Mouse (Mus musculus): ENCODE results near the gene Serac1. TPM values are rescaled to one million over a fixed set of nuclear protein-coding genes. Genes with fewer than 3 reads are reported as not detected.

Gene Serac1
- total RNA-seq, 2 experiments from 2014 or later, result 18.7 to 19.8 TPM

DNA sequence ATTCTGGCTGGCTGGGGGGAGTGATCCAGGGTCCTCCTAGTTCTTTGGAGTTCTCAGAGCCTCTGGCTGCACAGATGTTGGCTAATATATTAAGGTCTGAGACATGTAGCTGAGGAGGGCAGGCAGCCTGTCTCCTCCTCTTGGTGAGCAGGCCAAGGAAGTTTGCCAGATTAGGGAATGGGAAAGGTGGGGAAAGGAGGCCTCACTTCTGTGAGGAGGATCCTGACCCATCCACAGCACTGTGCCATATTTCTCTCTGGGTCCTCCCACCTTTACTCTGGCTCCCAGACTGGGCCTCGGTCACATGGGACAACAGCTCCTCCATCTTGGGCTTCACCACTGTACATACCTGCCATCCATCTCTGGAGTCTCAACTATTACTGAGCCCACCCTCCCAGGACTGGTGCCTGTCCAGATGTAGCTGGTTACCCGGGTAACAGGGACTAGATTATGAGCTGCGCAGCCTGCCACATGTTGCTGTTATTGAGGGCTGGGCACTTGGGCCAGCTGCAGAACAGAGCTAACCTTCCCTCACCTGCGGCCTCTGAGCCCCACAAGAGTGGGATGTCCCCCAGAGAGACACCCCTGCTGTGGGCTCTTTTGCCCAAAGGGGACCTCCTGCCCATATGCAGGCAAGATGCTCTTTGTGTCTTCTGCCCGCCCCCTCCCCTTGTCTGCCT lies 72.3 kb downstream of the Serac1 start:
- intact Hi-C loops (cut with DNase I), result loop anchor here (10.0 kb wide), 1 partner anchor 212 kb away; no protein-coding TSS in a partner anchor
- no peak for DNase-seq

DNA sequence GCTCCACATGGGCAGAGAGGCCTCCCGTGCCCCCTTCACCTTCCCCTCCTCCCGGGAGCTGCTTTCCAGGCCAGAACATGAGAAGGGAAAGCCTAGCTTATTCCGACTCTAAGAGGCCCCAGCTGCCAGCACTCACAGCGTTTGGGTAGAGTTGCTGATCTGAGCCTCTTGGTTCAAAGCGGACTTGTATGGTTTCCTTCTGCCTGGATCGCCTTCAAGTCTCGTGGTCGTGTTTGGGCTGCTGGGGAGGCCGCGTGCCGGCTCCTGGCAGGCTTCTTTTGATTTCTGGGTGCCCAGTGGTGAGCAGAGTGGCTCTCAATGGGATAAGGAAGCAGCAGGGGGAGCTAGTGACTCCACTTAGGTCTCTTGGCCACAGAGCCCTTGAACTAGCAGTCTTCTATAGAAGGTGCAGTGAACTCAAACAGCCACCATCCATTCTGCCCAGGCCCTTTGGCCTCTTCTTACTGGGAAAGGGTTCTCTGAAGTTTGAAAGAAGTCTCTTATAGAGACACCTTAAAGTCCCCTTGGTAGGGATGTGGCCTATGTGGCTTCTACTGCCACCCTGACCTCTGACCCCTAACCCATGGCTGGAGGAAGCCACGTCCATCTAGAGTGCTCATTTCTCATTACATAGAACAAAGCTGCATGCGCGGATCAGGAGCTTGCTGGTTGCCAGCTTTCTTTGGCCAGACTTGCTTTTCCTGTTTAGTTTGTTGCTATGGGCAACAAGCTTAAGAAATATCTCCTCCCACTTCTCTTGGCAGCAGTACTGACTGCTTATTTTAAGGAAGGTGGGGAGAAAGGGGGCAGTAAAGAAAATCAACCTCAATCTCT lies 73.7 kb downstream of the Serac1 start:
- intact Hi-C loops (cut with DNase I), result loop anchor here (10.0 kb wide), 1 partner anchor 211 kb away; no protein-coding TSS in a partner anchor

DNA sequence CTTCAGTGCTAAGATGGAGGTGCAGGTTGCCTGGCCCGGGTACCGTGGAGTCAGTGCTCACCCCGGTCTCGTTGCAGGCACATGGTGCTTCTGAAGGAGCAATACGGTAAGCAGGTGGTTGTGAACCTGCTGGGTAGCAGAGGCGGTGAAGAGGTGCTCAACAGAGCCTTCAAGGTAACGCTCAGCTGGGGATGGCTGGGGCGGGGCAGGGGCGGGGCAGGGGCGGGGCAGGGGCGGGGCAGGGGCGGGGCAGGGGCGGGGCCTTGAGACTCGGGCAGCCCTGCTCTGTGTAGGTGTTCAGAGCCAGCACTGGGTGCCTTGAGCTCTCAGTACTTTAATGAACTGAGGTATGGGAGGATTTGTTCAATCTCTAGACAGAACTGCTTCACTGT lies 74.3 kb downstream of the Serac1 start:
- DNase-seq, result no peak
- intact Hi-C loops (cut with DNase I), result loop anchor here (10.0 kb wide), 1 partner anchor 210 kb away; no protein-coding TSS in a partner anchor

More for the DNA sequence above, 73.7 kb downstream of the Serac1 start:
- DNase-seq, result no peak

DNA sequence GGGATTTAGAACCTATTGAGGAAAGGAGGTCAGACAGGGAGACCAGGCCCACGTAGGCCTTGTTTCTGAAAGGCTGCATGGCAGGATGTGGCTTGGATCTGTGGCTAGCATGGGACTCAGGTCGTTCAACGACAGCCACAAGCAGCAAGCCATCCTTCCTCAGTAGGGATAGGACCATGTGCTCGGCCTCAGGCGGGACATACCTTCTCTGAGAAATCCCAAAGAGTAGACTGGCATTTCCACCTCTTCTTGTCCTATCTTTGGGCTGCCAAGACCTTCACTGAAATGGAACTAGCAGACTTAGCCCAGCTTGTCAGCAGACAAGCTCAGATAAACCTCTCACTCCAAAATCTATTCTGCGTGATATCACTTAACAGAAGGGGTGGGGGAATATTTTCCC lies 75.9 kb downstream of the Serac1 start:
- intact Hi-C loops (cut with DNase I), result loop anchor here (10.0 kb wide), 1 partner anchor 209 kb away; no protein-coding TSS in a partner anchor

DNA sequence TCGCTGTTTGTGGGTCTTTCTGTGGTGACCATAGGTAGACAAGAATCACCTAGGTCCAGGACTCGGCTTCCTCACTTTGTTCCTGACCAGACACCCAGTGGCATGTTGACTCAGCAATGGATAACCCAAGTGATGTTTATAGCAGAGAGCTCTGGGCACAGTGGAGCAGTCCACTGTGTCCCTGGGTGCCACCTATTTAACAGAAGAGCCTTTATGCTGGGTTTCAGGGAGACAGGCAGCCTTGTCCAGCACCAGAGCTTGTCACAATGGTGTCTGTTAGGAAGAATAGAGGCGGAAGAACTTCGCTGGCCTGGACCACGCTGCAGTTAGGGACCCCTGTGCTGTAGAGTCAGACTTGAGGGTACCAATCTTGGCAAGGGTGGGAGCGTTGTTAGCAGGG lies 77.0 kb downstream of the Serac1 start:
- DNase-seq, result no peak
- intact Hi-C loops (cut with DNase I), result loop anchor here (10.0 kb wide), 1 partner anchor 208 kb away; no protein-coding TSS in a partner anchor

More for the DNA sequence above, 75.9 kb downstream of the Serac1 start:
- no peak for DNase-seq

DNA sequence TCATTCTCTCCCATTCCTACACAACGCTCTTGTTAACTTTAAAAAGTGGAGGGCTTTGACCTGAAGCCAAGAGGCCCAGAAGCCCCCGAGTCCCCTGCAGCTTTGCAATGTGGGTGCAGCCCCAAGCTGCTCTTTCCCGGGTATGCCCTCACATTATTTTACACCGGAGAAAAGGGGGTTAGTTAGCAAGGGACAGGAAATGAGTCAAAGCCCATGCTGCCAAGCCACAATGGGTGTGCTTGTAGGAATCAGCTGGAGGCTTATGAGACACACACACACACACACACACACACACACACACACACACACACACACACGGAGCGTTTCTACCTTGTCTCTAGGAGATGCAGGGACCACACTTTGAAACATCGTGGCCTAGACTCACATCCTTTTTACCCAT lies 77.7 kb downstream of the Serac1 start:
- no peak for DNase-seq
- intact Hi-C loops (cut with DNase I), result loop anchor here (10.0 kb wide), 1 partner anchor 207 kb away; no protein-coding TSS in a partner anchor

DNA sequence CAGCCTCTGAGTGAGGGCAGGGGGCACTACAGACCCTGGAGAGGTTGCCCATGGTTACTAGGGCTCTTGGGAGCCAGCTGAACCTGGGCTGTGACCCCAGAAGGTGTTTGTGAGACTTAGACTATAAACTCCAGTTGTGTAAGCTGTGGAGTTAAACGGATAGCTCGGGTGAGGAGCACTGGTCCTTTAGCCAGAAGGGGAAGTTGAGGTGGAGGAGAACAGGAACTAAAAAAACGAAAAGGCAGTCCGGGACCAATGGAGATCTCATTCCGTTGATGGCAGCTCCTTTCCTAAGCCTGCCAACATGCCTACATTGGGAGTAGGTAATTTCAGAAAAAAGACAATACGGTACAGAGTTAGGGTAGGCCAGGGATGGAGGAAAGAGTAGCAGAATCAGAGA lies 78.2 kb downstream of the Serac1 start:
- intact Hi-C loops (cut with DNase I), result loop anchor here (10.0 kb wide), 1 partner anchor 207 kb away; no protein-coding TSS in a partner anchor
- DNase-seq, result no peak

DNA sequence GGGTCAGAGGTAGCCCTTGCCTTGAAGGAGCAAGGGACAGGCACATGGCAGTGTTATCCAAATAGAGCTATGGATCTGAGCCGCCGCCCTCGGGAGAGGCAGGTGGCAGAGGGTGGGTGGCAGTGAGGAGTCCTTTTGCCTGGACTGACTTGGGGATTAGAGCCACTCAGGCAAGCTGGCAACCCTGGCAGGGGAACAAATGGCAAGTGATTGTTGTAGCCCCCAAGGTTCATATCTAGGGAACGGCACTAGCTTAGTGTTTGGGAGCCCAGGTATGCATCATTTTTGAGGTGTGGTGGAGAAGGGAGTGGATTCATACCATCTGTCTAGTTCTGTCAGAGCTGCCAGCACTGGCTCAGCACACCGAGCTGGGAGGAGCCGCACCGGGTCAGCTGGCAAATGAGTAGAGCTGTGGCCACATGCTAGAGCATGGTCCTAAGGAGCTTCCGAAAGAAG lies 78.6 kb downstream of the Serac1 start:
- peak; percentile 67 for DNase-seq
- intact Hi-C loops (cut with DNase I), result loop anchor here (10.0 kb wide), 1 partner anchor 206 kb away; no protein-coding TSS in a partner anchor

DNA sequence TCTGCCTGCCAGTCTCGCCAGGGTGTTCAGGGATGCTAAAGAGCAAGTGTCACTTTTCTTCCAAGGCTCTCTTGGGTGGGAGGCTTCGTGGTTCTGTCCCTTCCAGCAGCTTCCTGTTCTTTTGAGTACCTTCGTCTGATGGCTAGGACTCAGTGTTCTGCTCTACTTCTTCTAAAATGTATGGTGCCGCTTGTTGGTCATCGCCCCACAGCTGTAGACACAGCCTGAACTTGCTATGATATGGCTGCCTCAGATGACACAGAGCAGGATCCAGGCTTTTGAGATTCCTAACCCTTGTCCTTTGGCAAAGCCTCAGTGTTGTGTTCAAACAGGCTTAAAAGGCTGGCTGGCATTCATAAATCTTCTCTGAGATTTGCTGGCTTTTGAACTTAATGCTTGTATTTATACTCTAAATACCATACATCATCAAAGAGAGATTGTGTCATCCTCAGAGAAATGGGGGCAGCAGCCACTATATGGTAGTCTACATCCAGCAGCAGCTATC lies 80.5 kb downstream of the Serac1 start:
- no peak for DNase-seq
- intact Hi-C loops (cut with DNase I), result no loop called here

DNA sequence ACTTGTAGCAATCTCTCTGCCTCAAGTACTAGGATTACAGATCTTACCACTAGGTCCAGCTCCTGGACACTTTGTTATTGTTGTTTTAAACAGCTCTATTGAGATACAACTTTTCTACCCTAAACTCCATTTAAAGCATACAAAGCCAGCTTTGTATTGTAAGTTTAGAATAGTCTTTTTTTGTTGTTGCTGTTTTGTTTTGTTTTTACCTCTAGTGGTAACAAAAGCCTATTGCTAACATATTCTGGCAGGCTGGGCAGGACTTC lies 81.4 kb downstream of the Serac1 start:
- intact Hi-C loops (cut with DNase I), result no loop called here
- DNase-seq, result no peak

DNA sequence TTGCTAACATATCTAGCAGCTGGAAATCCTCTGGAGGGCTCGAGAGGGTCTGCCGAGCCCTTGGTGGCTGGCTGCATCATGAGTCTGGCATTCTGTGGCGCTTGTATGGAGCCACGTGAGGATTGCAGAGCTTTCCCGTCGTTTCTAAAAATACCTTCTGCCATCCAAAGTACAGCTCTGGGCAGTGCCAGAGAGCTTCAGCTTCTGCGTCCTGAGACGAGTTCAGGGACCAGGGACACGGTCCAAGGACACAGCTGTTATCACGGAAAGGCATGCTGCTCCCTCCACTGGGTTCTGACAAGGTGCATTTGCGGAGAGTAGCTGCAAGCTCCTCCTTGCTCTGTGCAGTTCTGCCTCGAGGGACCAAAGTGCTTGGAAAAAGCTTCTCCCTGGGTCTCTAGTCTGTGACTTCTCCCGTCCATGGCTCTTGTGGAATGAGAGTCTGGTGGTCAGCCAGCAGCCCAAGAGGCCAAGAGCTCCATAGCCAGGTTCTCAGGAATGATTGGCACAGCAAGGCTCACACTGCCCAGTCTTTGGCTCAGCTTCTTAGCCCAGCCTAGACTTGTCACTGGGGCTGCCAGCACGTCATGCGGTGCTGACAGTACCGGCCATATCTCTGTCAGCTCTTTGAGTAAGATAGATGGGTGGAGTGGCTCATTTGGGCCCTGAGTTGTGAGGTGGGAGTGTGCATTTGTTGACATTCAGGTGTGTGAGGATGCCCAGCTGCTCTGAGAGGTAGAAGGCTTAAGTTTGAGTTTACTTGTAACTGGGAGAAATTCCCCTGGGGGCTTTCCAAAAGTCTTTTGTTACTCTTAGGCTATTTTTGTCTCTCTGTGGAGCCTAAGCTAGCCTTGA lies 81.9 kb downstream of the Serac1 start:
- DNase-seq, result peak; percentile 70
- intact Hi-C loops (cut with DNase I), result no loop called here

DNA sequence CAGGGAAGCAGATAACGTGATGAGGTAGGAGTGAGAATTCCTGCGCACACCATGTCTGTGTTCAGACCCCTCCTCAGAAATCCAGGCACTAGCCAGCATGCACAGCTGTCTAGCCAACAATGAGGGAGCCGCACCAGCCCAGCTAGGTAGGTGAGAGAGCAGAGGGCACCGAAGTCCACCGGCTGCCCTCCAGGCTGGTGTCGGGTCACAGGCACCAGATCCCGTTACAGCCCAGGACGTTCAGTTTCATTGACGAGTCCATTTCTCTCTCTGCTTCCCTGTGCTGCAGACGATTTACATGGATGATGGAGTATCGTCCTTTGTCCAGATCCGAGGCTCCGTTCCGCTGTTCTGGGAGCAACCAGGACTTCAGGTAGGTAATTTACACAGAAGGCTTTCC lies 83.0 kb downstream of the Serac1 start:
- intact Hi-C loops (cut with DNase I), result no loop called here
- DNase-seq, result no peak

DNA sequence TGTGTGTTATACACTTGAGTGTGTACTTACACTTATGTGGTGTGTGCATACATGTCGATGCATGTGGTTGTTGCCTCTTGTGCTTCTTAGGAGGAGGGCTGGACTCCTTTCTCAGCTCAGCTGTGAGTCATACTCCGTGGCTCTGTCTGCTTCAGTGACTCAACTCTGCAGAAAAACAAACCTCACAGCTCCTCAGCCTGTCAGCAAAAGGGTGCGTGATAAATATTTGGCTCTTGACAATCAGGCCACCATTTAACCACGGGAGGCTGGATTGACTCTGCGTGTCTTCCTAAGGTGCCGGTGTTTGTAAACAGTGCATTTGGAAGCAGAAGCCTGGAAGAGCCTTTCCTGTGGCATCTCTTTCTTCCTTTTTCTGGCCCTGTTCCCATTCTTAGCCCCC lies 84.9 kb downstream of the Serac1 start:
- intact Hi-C loops (cut with DNase I), result no loop called here
- DNase-seq, result no peak

DNA sequence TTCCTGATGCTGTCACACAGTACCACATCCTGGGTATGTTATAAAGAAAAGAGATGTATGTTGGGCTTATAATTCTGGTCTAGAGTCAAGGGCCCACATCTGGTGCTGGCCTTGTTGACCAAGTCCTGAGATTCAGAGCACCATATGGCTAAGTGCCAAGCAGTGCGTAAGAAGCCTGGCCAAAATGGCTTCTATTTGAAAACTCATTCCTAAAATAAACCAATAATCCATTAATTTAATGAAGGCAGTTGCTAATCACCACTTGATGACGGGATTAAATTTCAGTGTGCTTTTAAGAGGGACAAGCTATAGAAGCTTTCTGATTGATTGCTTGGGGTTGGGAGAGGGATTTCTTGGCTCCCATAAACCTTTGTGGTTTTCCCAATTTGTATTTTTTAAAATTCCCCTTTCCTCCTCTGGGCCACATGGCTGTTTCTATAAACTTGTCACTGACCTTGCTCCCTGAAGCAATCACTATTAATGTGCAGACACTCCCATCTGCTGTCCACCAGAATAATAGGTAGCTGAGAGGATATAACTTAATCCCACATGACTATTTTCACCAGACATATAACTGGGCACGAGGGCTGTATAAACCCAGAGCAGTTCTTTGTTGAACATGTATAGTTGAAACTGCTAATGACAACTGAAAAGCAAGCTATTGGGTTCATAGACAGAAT lies 85.8 kb downstream of the Serac1 start:
- DNase-seq, result no peak
- intact Hi-C loops (cut with DNase I), result no loop called here

DNA sequence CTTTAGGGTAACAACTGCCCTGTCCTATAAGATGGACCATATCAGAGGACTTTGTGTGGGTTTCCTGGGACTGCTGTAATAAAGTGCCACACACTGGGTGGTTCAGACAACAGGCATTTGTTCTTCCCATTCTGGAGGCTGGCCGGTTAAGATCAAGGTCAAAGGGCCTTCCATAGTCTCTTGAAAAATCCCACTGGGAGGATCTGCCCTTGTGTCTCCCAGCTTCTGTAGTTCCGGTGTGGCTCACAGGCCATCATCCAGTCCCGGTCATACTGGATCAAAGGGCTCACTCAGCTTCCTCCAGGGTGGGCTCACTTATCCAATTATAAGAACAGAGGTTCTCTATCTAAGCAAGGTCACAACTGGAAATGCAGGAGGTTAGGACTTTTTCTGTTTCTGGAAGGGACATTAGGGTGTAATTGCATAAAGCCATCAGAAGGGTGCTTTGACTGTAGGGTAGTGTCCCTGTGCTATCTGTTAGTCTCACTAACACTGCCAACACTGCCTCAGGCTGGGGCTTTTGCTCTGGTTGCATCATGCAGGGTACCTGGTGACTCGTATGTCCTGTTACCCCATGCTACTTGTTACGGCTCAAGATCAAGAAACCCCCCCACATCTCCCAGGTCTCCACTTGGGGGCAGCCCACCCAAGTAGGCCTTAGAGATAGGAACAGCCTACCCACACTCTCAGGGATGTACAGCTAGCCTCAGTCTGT lies 86.5 kb downstream of the Serac1 start:
- intact Hi-C loops (cut with DNase I), result no loop called here
- DNase-seq, result no peak
